8 mouse cellular contexts compared by ENCODE assay signal in the genomic region with DNA sequence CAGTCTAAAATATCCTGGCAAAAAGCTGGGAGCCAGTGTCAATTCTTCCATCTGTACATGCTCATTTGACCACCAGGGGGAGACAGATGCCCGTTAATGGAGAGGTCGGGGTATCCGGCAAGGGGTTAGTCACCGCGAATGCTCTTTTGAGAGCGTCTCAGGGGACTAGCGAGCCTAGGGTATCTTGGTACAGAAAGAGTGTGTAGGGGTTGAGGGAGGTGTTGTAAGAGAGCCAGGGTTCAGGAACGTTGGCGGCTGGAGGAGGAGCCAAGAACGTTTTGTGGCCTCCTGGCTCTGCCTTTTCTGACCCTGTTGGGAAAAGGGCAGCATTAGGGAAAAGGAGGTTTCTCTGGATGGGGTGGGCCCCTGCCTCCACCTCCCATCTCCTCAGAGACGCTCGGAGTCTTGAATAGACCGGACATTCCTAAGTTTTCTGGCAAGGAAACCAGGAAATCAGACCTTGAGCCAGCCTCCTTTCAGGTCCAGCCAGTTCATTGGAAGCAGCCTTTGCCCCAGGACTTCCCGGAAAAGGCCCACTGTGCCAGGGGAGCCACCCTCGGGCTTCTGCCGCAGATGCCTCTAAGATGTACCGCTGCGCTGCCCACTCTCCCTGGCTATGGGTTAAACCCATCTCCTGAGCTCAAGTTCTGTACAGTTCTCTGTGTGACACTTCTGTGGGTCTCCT. TPM values are rescaled to one million over a fixed set of nuclear protein-coding genes. Genes with fewer than 3 reads are reported as not detected.
DNase-seq lines count a peak whose midpoint lies in the region; ATAC-seq and TF ChIP-seq lines count a peak whose summit lies in the region.

No protein-coding gene starts in this region.

- H3K36me3 ChIP-seq in lung, embryonic 15.5 days, result peaks cover 20% of the 10 kb centered on the region

- ATAC-seq in hematopoietic stem cell, adult 5-6 weeks (replicated peaks in 1 of 2; ENCODE audit: insufficient read depth in 1 of 2, low FRiP score in 2 of 2, low TSS enrichment in 1 of 2, low read depth in 1 of 2, poor library complexity in 2 of 2, severe bottlenecking in 2 of 2), result peak; percentile 75 to 90
- ATAC-seq in lung, embryonic 15.5 days (ENCODE audit: borderline replicate concordance, extremely low read depth, low FRiP score, low TSS enrichment), result peak; percentile 82

- peak overlapping the region; percentile 27 for H3K4me3 ChIP-seq in lung, embryonic 15.5 days
- H3K4me3 ChIP-seq in olfactory bulb, adult 2 months (ENCODE audit: insufficient read depth, low read depth, low read length), result peak overlapping the region; percentile 33

- peak overlapping the region; percentile 59 for H3K4me2 ChIP-seq in lung, embryonic 15.5 days

- 0 out of 2 replicates have a peak, but pooled peaks cover 3% of the 10 kb centered on the region for H3K4me1 ChIP-seq in lung, embryonic 15.5 days
- peaks cover 9% of the 10 kb centered on the region for H3K4me1 ChIP-seq in olfactory bulb, adult 2 months (ENCODE audit: control insufficient read depth, insufficient read depth, low read length)

- 0 out of 2 replicates have a peak overlapping the region, but pooled peaks have one; percentile 8 for H3K9ac ChIP-seq in lung, embryonic 15.5 days

- DNase-seq in MEL-GATA-1-ER (ENCODE audit: extremely low read depth, low read depth), result peak; percentile 50
- DNase-seq in cerebellum, adult 8-10 months, result peak; percentile 95
- peak; percentile 90 for DNase-seq in forelimb bud, embryonic 11.5 days (ENCODE audit: low read depth, low spot score)
- peak; percentile 74 to 89 for DNase-seq in layer of hippocampus, adult 8-10 months (ENCODE audit: low spot score in 2 of 2)
- peak; percentile 88 for DNase-seq in thymus, postnatal 0 days (ENCODE audit: low spot score)

- no peaks in the 10 kb centered on the region for H3K27me3 ChIP-seq in lung, embryonic 15.5 days

- no peak for TF ChIP-seq POLR2A in olfactory bulb, adult 2 months (IDR thresholded peaks at IDR 0.05; ENCODE audit: insufficient read depth, low read depth, low read length)

- H3K9me3 ChIP-seq in lung, embryonic 15.5 days, result no peaks in the 10 kb centered on the region

- TF ChIP-seq CTCF in olfactory bulb, adult 2 months (IDR thresholded peaks at IDR 0.05; ENCODE audit: insufficient read depth, low read depth, low read length), result peak; percentile 80

- H3K27ac ChIP-seq in lung, embryonic 15.5 days, result peak overlapping the region; percentile 64
- 0 out of 2 replicates have a peak overlapping the region, but pooled peaks have one; percentile 8 for H3K27ac ChIP-seq in olfactory bulb, adult 2 months (ENCODE audit: insufficient read depth, low read depth, low read length)

- 6% methylated on average over 18 of the region's 18 CpGs for WGBS in lung, embryonic 15.5 days
- 3% methylated on average over 18 of the region's 18 CpGs for whole genome bisulfite sequencing in olfactory bulb, adult 2 months

RNA-seq across cellular contexts. Expression of a gene that starts 24.7 kb away (rescaled TPM):
- total RNA-seq in hematopoietic stem cell, adult 5-6 weeks (2017), result 447 and 515 TPM in 2 replicates
- total RNA-seq in layer of hippocampus, adult 8-10 months (2022), result 100 to 1,000 TPM; 151 to 172 (median 170) TPM
- 228 and 230 TPM in 2 replicates for polyA plus RNA-seq in lung, embryonic 15.5 days (2015; fragmentation: Nextera tagmentation; extraction: Ambion mirVana)
- polyA plus RNA-seq in olfactory bulb, adult 2 months (2012; ENCODE audit: insufficient read depth, insufficient read length, low replicate concordance, missing spikeins), result 165 and 783 TPM in 2 replicates
- polyA plus RNA-seq in thymus, postnatal 0 days (2015; fragmentation: Nextera tagmentation; extraction: Ambion mirVana), result 173 and 202 TPM in 2 replicates

RNA-seq across cellular contexts. Expression of a gene that starts 28.9 kb away (rescaled TPM):
- total RNA-seq in hematopoietic stem cell, adult 5-6 weeks (2017), result 28.5 and 40.6 TPM in 2 replicates
- total RNA-seq in layer of hippocampus, adult 8-10 months (2022), result 100 to 1,000 TPM; 240 to 257 (median 248) TPM
- polyA plus RNA-seq in lung, embryonic 15.5 days (2015; fragmentation: Nextera tagmentation; extraction: Ambion mirVana), result 40.8 and 45.3 TPM in 2 replicates
- polyA plus RNA-seq in olfactory bulb, adult 2 months (2012; ENCODE audit: insufficient read depth, insufficient read length, low replicate concordance, missing spikeins), result 379 TPM in 1 of 2 replicates, not detected in the other
- polyA plus RNA-seq in thymus, postnatal 0 days (2015; fragmentation: Nextera tagmentation; extraction: Ambion mirVana), result 15.9 and 18.2 TPM in 2 replicates

RNA-seq across cellular contexts. Expression of a gene that starts 34.9 kb away (rescaled TPM):
- 39.9 and 58.4 TPM in 2 replicates for total RNA-seq in hematopoietic stem cell, adult 5-6 weeks (2017)
- 10 to 100 TPM; 79.9 to 89.9 (median 85.1) TPM for total RNA-seq in layer of hippocampus, adult 8-10 months (2022)
- polyA plus RNA-seq in lung, embryonic 15.5 days (2015; fragmentation: Nextera tagmentation; extraction: Ambion mirVana), result 106 and 108 TPM in 2 replicates
- 342 TPM in 1 of 2 replicates, not detected in the other for polyA plus RNA-seq in olfactory bulb, adult 2 months (2012; ENCODE audit: insufficient read depth, insufficient read length, low replicate concordance, missing spikeins)
- polyA plus RNA-seq in thymus, postnatal 0 days (2015; fragmentation: Nextera tagmentation; extraction: Ambion mirVana), result 112 and 123 TPM in 2 replicates

RNA-seq across cellular contexts. Expression of a gene that starts 59.4 kb away (rescaled TPM):
- total RNA-seq in hematopoietic stem cell, adult 5-6 weeks (2017), result not detected in 2 replicates
- 1 to 10 TPM; 1.7 to 2.3 (median 2.0) TPM for total RNA-seq in layer of hippocampus, adult 8-10 months (2022)
- polyA plus RNA-seq in lung, embryonic 15.5 days (2015; fragmentation: Nextera tagmentation; extraction: Ambion mirVana), result 5.4 and 5.8 TPM in 2 replicates
- polyA plus RNA-seq in olfactory bulb, adult 2 months (2012; ENCODE audit: insufficient read depth, insufficient read length, low replicate concordance, missing spikeins), result not detected in 2 replicates
- 3.1 and 3.5 TPM in 2 replicates for polyA plus RNA-seq in thymus, postnatal 0 days (2015; fragmentation: Nextera tagmentation; extraction: Ambion mirVana)

Comparison
In these comparisons a context has a peak if more than half of its experiments do, and no peak if none do; other contexts are left out.
1. Peak in every context shown above with its lines: DNase-seq, ATAC-seq, H3K4me3 ChIP-seq and H3K27ac ChIP-seq.